Mouse (Mus musculus): ENCODE data around the gene Bmpr1b. TPM values are rescaled to one million over a fixed set of nuclear protein-coding genes. Genes with fewer than 3 reads are reported as not detected.

The Bmpr1b gene
- total and polyA plus RNA-seq, 2 experiments from 2014 or later: 2.4 to 9.6 TPM

- ATAC-seq (ENCODE audit: low FRiP score): no peak
- 72% methylated on average over 2 of the region's 2 CpGs for WGBS
Observed at GRCm38 (mm10) chr3:141882496-141882895, 286.7 kb downstream of the Bmpr1b start.

GRCm38 (mm10) chr3:141872337-141873042, 296.7 kb downstream of the Bmpr1b start:
- Histone ChIP-seq H3K4me2 (ENCODE audit: low read depth, low read length, poor library complexity, severe bottlenecking) (no peak overlapping the region), H3K4me3 (ENCODE audit: low read depth, low read length) (no peak overlapping the region), H3K9me3 (ENCODE audit: low read length) (no peaks in the 10 kb centered on the region), H3K27me3 (ENCODE audit: insufficient read depth, low read length) (no peaks in the 10 kb centered on the region), H3K4me1 (ENCODE audit: insufficient read depth, low read length) (no peaks in the 10 kb centered on the region), H3K27ac (ENCODE audit: low read depth, low read length) (no peak overlapping the region), H3K36me3 (ENCODE audit: insufficient read depth, low read length) (no peaks in the 10 kb centered on the region), H3K9ac (replicated peaks; ENCODE audit: low read length, poor library complexity, severe bottlenecking) (no peak overlapping the region)
- ATAC-seq (ENCODE audit: low FRiP score) (no peak), DNase-seq (ENCODE audit: low spot score) (no peak)
- 50% methylated on average over 10 of the region's 10 CpGs for WGBS
- TF ChIP-seq CTCF (IDR thresholded peaks at IDR 0.05): no peak

More at GRCm38 (mm10) chr3:141882496-141882895, 286.7 kb downstream of the Bmpr1b start:
- Histone ChIP-seq H3K4me2 (ENCODE audit: low read depth, low read length, poor library complexity, severe bottlenecking) (no peak overlapping the region), H3K27ac (ENCODE audit: low read depth, low read length) (no peak overlapping the region), H3K36me3 (ENCODE audit: insufficient read depth, low read length) (no peaks in the 10 kb centered on the region), H3K4me3 (ENCODE audit: low read depth, low read length) (no peak overlapping the region), H3K9ac (replicated peaks; ENCODE audit: low read length, poor library complexity, severe bottlenecking) (no peak overlapping the region), H3K4me1 (ENCODE audit: insufficient read depth, low read length) (no peaks in the 10 kb centered on the region), H3K9me3 (ENCODE audit: low read length) (no peaks in the 10 kb centered on the region), H3K27me3 (ENCODE audit: insufficient read depth, low read length) (no peaks in the 10 kb centered on the region)
- DNase-seq (ENCODE audit: low spot score): no peak
- TF ChIP-seq CTCF (IDR thresholded peaks at IDR 0.05): no peak

GRCm38 (mm10) chr3:141871805-141872204, 297.4 kb downstream of the Bmpr1b start:
- Histone ChIP-seq H3K36me3 (ENCODE audit: insufficient read depth, low read length) (no peaks in the 10 kb centered on the region), H3K4me1 (ENCODE audit: insufficient read depth, low read length) (no peaks in the 10 kb centered on the region), H3K27me3 (ENCODE audit: insufficient read depth, low read length) (no peaks in the 10 kb centered on the region), H3K9ac (replicated peaks; ENCODE audit: low read length, poor library complexity, severe bottlenecking) (no peak overlapping the region), H3K27ac (ENCODE audit: low read depth, low read length) (no peak overlapping the region), H3K4me3 (ENCODE audit: low read depth, low read length) (no peak overlapping the region), H3K4me2 (ENCODE audit: low read depth, low read length, poor library complexity, severe bottlenecking) (no peak overlapping the region), H3K9me3 (ENCODE audit: low read length) (no peaks in the 10 kb centered on the region)
- DNase-seq (ENCODE audit: low spot score): no peak
- no peak for ATAC-seq (ENCODE audit: low FRiP score)
- WGBS: 81% methylated on average over 3 of the region's 3 CpGs
- no peak for TF ChIP-seq CTCF (IDR thresholded peaks at IDR 0.05)

GRCm38 (mm10) chr3:141862816-141863461, 306.3 kb downstream of the Bmpr1b start:
- Histone ChIP-seq H3K27ac (ENCODE audit: low read depth, low read length) (no peak overlapping the region), H3K4me2 (ENCODE audit: low read depth, low read length, poor library complexity, severe bottlenecking) (peak overlapping the region; percentile 19), H3K9ac (replicated peaks; ENCODE audit: low read length, poor library complexity, severe bottlenecking) (no peak overlapping the region), H3K9me3 (ENCODE audit: low read length) (no peaks in the 10 kb centered on the region), H3K4me1 (ENCODE audit: insufficient read depth, low read length) (no peaks in the 10 kb centered on the region), H3K4me3 (ENCODE audit: low read depth, low read length) (no peak overlapping the region), H3K27me3 (ENCODE audit: insufficient read depth, low read length) (no peaks in the 10 kb centered on the region), H3K36me3 (ENCODE audit: insufficient read depth, low read length) (no peaks in the 10 kb centered on the region)
- ATAC-seq (ENCODE audit: low FRiP score) (peak; percentile 81), DNase-seq (ENCODE audit: low spot score) (peak; percentile 80)
- WGBS: 22% methylated on average over 13 of the region's 13 CpGs
- TF ChIP-seq CTCF (IDR thresholded peaks at IDR 0.05): peak; percentile 95

- Histone ChIP-seq H3K9ac (replicated peaks; ENCODE audit: low read length, poor library complexity, severe bottlenecking) (no peak overlapping the region), H3K27ac (ENCODE audit: low read depth, low read length) (no peak overlapping the region), H3K4me1 (ENCODE audit: insufficient read depth, low read length) (no peaks in the 10 kb centered on the region), H3K4me3 (ENCODE audit: low read depth, low read length) (no peak overlapping the region), H3K36me3 (ENCODE audit: insufficient read depth, low read length) (no peaks in the 10 kb centered on the region), H3K27me3 (ENCODE audit: insufficient read depth, low read length) (no peaks in the 10 kb centered on the region), H3K9me3 (ENCODE audit: low read length) (no peaks in the 10 kb centered on the region), H3K4me2 (ENCODE audit: low read depth, low read length, poor library complexity, severe bottlenecking) (no peak overlapping the region)
- ATAC-seq (ENCODE audit: low FRiP score) (no peak), DNase-seq (ENCODE audit: low spot score) (no peak)
- no peak for TF ChIP-seq CTCF (IDR thresholded peaks at IDR 0.05)
- 94% methylated on average over 8 of the region's 8 CpGs for WGBS
Observed at GRCm38 (mm10) chr3:141857123-141857522, 312.1 kb downstream of the Bmpr1b start.

GRCm38 (mm10) chr3:141854339-141854738, 314.9 kb downstream of the Bmpr1b start:
- H3K4me1 ChIP-seq (ENCODE audit: insufficient read depth, low read length): no peaks in the 10 kb centered on the region
- TF ChIP-seq CTCF (IDR thresholded peaks at IDR 0.05): no peak
- no peaks in the 10 kb centered on the region for H3K9me3 ChIP-seq (ENCODE audit: low read length)
- DNase-seq (ENCODE audit: low spot score) (no peak), ATAC-seq (ENCODE audit: low FRiP score) (no peak)
- H3K4me3 ChIP-seq (ENCODE audit: low read depth, low read length): no peak overlapping the region
- H3K4me2 ChIP-seq (ENCODE audit: low read depth, low read length, poor library complexity, severe bottlenecking): no peak overlapping the region
- no peak overlapping the region for H3K27ac ChIP-seq (ENCODE audit: low read depth, low read length)
- H3K27me3 ChIP-seq (ENCODE audit: insufficient read depth, low read length): no peaks in the 10 kb centered on the region
- 86% methylated on average over 4 of the region's 4 CpGs for WGBS
- no peak overlapping the region for H3K9ac ChIP-seq (replicated peaks; ENCODE audit: low read length, poor library complexity, severe bottlenecking)
- no peaks in the 10 kb centered on the region for H3K36me3 ChIP-seq (ENCODE audit: insufficient read depth, low read length)

Data from midbrain, postnatal 0 days (tissue).